Mouse (Mus musculus): ENCODE data around the gene Dctn3.
"Not testable (repeated sequence)": the region's sequence is repeated elsewhere in the genome, so short reads cannot be mapped to it uniquely, and the experiment has no call there.

GRCm38 (mm10) chr4:41693511-41693910 lies 29.5 kb downstream of the Dctn3 start:
- not testable (repeated sequence) for TF ChIP-seq CTCF (IDR thresholded peaks at IDR 0.05; ENCODE audit: low read depth, low read length); POLR2A (IDR thresholded peaks at IDR 0.05; ENCODE audit: extremely low read depth, insufficient read depth, low read length)
